Mouse (Mus musculus) limb, embryonic 11.5 days (tissue): Measurements from ENCODE around the gene Arhgef19. TPM values are rescaled to one million over a fixed set of nuclear protein-coding genes. Genes with fewer than 3 reads are reported as not detected.
A peak's percentile ranks its signal among the peaks of the same experiment; 100 is the strongest.

Experiments
- ATAC-seq: fragments of 200-750 bp; cut with Nextera tagmentation; 2 replicates; pipeline ENCODE4 v1.8.0; 2017; ENCODE audit warnings: low read depth; ENCODE audit not compliant: insufficient number of reproducible peaks, low FRiP score, low TSS enrichment
- DNase-seq: peaks from one replicate; pipeline ENCODE4 v3.0.0-alpha.2; 2015; ENCODE audit warnings: low spot score
- H3K27ac ChIP-seq: fragments of 300-500 bp; sonication (generic); replicated peaks from 2 replicates; pipeline ENCODE4 v1.5.1; 2014; ENCODE audit warnings: low read depth, mild to moderate bottlenecking, low read length
- H3K27me3 ChIP-seq: fragments of 300-500 bp; sonication (generic); 2 replicates; pipeline ENCODE4 v1.6.1; 2014; ENCODE audit warnings: mild to moderate bottlenecking, low read length, mixed read lengths; ENCODE audit not compliant: control insufficient read depth, insufficient read depth
- H3K36me3 ChIP-seq: fragments of 300-500 bp; sonication (generic); 2 replicates; pipeline ENCODE4 v1.6.1; 2014; ENCODE audit warnings: mild to moderate bottlenecking, low read length, moderate library complexity, mixed read lengths; ENCODE audit not compliant: control insufficient read depth, insufficient read depth
- H3K4me1 ChIP-seq: fragments of 300-500 bp; sonication (generic); 2 replicates; pipeline ENCODE4 v1.6.1; 2014; ENCODE audit warnings: low read length, mixed read lengths; ENCODE audit not compliant: control insufficient read depth, insufficient read depth
- H3K4me2 ChIP-seq: fragments of 300-500 bp; sonication (generic); 2 replicates; pipeline ENCODE4 v1.6.1; 2014; ENCODE audit warnings: low read depth, mild to moderate bottlenecking, moderate library complexity; ENCODE audit not compliant: severe bottlenecking
- H3K4me3 ChIP-seq: fragments of 300-500 bp; sonication (generic); 2 replicates; pipeline ENCODE4 v1.5.1; 2014; ENCODE audit warnings: low read depth, low read length
- H3K9ac ChIP-seq: fragments of 300-500 bp; sonication (generic); 2 replicates; pipeline ENCODE4 v1.6.1; 2014; ENCODE audit warnings: mild to moderate bottlenecking, low read length
- H3K9me3 ChIP-seq: fragments of 300-500 bp; sonication (generic); 2 replicates; pipeline ENCODE4 v1.6.1; 2016; ENCODE audit warnings: low read length; ENCODE audit not compliant: control insufficient read depth
- WGBS: fragments of 180-500 bp; shearing (Covaris S2); extraction: QIAGEN DNeasy Blood & Tissue Kit; methylation state at CpG from one replicate; pipeline ENCODE4 v1.1.7; 2014; 5-methylcytosine and 5-hydroxymethylcytosine counted together
- polyA plus RNA-seq: library from polyadenylated mRNA; unstranded; fragments of >200 nt; fragmentation: Nextera tagmentation; extraction: Ambion mirVana; gene quantifications from 2 replicates; pipeline ENCODE4 v1.2.1, GENCODE M21; 2014

The Arhgef19 gene
- polyA plus RNA-seq = 4.6 and 5.2 TPM in 2 replicates

DNA sequence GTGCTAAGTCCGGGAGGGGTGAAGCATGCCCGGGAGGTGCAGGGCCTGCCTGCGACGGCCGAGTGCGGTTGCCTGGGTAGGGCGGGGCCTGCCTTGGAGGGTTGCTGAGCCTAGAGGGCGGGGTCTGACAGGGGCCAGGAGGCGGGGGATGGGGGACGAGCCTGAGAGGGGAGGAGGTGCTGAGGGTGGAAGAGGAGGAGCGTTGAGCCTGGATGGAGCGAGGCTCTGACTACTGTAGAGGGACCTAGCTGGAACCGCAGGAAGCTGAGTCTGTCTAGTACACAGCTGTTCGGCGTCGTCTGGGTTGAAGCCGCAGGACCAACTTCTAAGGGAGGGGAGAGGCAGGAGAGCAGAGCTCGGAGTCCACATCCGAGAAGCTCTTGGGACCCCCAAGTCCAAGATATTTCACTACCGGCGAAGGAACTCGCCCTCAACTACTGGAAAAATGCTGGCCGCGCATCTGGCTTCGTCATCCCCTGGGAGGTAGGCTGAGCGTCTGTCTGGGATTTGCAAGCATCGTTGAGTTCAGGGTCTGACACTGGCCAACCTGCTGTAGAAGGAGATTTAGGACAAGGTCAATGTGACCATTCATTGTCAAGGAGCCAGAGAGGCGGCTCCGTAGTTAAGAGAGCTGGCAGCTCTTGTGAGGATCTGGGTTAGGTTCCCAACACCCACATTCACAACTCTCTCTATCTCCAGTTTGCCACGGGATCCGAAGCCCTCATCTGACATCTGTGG lies at the start of gene Arhgef19:
Gene Arhgef19, plus strand, starts transcription at position 112 of the 738 bp plus-strand sequence.
- WGBS = 2% methylated on average over 31 of the region's 31 CpGs
- Histone ChIP-seq H3K4me2 (peak within 1 kb of the TSS; percentile 65), H3K4me1 (peaks cover 17% of the 10 kb centered on the region), H3K4me3 (peak within 1 kb of the TSS; percentile 29), H3K27me3 (peaks cover 67% of the 10 kb centered on the region), H3K9me3 (no peaks in the 10 kb centered on the region), H3K36me3 (no peaks in the 10 kb centered on the region), H3K27ac (no peak within 1 kb of the TSS), H3K9ac (no peak within 1 kb of the TSS; the same call in 1 of the 2 replicates)
- ATAC-seq = peak; percentile 89
- peak; percentile 87 for DNase-seq

GRCm38 (mm10) chr4:141191294-141191693 lies 48.0 kb upstream of the Arhgef19 start:
- WGBS = 90% methylated on average over 7 of the region's 7 CpGs
- Histone ChIP-seq H3K4me1 (peaks cover 10% of the 10 kb centered on the region; the same call in 1 of the 2 replicates), H3K4me2 (no peak overlapping the region), H3K27ac (no peak overlapping the region), H3K36me3 (peaks cover 11% of the 10 kb centered on the region), H3K9ac (no peak overlapping the region), H3K4me3 (no peak overlapping the region), H3K9me3 (no peaks in the 10 kb centered on the region), H3K27me3 (no peaks in the 10 kb centered on the region)
- ATAC-seq = no peak
- no peak for DNase-seq

GRCm38 (mm10) chr4:141194553-141194952 lies 44.7 kb upstream of the Arhgef19 start:
- DNase-seq (no peak), ATAC-seq (no peak)
- no peaks in the 10 kb centered on the region for H3K9me3 ChIP-seq
- H3K4me3 ChIP-seq = no peak overlapping the region
- no peak overlapping the region for H3K27ac ChIP-seq
- WGBS = 91% methylated on average over 6 of the region's 6 CpGs
- H3K4me2 ChIP-seq = no peak overlapping the region
- no peaks in the 10 kb centered on the region for H3K27me3 ChIP-seq
- no peak overlapping the region for H3K9ac ChIP-seq
- no peaks in the 10 kb centered on the region for H3K4me1 ChIP-seq
- H3K36me3 ChIP-seq = peaks cover 21% of the 10 kb centered on the region

DNA sequence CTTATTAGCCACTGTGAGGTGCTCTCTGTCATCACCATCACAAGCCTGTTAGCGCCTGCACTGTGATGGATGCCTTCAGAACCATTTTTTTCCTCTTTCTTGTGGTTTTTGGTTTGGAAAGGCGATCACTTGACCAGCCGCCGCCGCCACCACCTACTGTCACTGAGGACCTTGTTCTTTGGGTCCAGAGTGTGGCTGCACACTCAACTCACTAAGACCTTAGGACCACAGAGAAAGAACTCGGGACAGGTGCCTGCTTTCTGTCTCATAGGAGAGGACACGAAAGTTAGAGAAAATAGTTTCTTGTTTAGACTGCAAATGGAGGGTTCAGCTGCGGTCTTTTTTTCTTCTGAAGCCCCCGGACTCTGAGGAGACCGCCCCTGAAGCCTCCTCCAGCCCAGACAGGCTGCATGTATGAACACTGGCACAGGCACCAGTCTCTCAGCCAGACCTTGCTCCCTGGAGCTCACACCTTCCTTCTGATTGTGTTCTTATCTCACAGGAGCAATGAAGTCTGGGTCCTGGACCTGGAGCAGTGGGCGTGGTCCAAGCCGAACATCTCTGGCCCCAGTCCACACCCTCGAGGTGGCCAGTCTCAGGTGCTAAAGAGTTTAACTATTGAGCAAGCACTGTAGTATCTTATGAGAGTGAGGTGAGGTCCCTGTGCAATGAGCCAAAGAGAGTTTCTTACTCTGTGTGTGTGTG lies 42.2 kb upstream of the Arhgef19 start:
- H3K9ac ChIP-seq = no peak overlapping the region
- H3K27me3 ChIP-seq = no peaks in the 10 kb centered on the region
- no peak for DNase-seq
- H3K4me1 ChIP-seq = no peaks in the 10 kb centered on the region
- no peak overlapping the region for H3K4me2 ChIP-seq
- ATAC-seq = no peak
- H3K4me3 ChIP-seq = no peak overlapping the region
- no peak overlapping the region for H3K27ac ChIP-seq
- peaks cover 24% of the 10 kb centered on the region for H3K36me3 ChIP-seq
- 96% methylated on average over 13 of the region's 13 CpGs for WGBS
- no peaks in the 10 kb centered on the region for H3K9me3 ChIP-seq

DNA sequence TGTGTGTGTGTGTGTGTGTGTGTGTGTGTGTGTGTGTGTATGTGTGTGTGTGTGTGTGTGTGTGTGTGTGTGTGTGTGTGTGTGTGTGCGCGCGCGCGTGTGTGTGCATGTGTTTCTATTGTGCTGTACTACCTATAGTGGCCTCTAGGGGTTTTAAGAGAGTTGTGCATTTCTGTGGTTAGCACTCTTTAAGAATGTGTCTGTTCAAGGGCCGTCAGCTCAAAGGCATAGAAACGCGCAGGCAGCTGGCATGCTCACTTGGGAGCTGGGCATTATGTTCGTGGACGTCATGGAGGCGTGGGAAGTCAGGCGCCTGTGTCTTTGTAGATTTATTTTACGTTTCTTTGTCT lies 41.6 kb upstream of the Arhgef19 start:
- WGBS = 95% methylated on average over 13 of the region's 13 CpGs
- ATAC-seq = no peak
- no peaks in the 10 kb centered on the region for H3K27me3 ChIP-seq
- H3K9ac ChIP-seq = no peak overlapping the region
- H3K4me2 ChIP-seq = no peak overlapping the region
- H3K9me3 ChIP-seq = no peaks in the 10 kb centered on the region
- no peak for DNase-seq
- H3K27ac ChIP-seq = no peak overlapping the region
- no peak overlapping the region for H3K4me3 ChIP-seq
- no peaks in the 10 kb centered on the region for H3K4me1 ChIP-seq
- peaks cover 23% of the 10 kb centered on the region for H3K36me3 ChIP-seq

- H3K9ac ChIP-seq = no peak overlapping the region
- no peak for DNase-seq
- ATAC-seq = no peak
- no peak overlapping the region for H3K4me2 ChIP-seq
- no peak overlapping the region for H3K4me3 ChIP-seq
- H3K27me3 ChIP-seq = no peaks in the 10 kb centered on the region
- WGBS = 88% methylated on average over 11 of the region's 11 CpGs
- peaks cover 18% of the 10 kb centered on the region for H3K36me3 ChIP-seq
- no peak overlapping the region for H3K27ac ChIP-seq
- no peaks in the 10 kb centered on the region for H3K4me1 ChIP-seq
- no peaks in the 10 kb centered on the region for H3K9me3 ChIP-seq
These were observed 38.4 kb upstream of the Arhgef19 start for GRCm38 (mm10) chr4:141200906-141201305.

GRCm38 (mm10) chr4:141202192-141202591 lies 37.1 kb upstream of the Arhgef19 start:
- no peak overlapping the region for H3K9ac ChIP-seq
- H3K9me3 ChIP-seq = no peaks in the 10 kb centered on the region
- no peak overlapping the region for H3K27ac ChIP-seq
- H3K4me1 ChIP-seq = no peaks in the 10 kb centered on the region
- H3K36me3 ChIP-seq = peaks cover 18% of the 10 kb centered on the region
- H3K27me3 ChIP-seq = no peaks in the 10 kb centered on the region
- no peak for DNase-seq
- no peak for ATAC-seq
- no peak overlapping the region for H3K4me2 ChIP-seq
- H3K4me3 ChIP-seq = no peak overlapping the region
- 95% methylated on average over 6 of the region's 6 CpGs for WGBS

GRCm38 (mm10) chr4:141204580-141205061 lies 34.7 kb upstream of the Arhgef19 start:
- DNase-seq = no peak
- WGBS = 70% methylated on average over 4 of the region's 4 CpGs

More at GRCm38 (mm10) chr4:141204580-141205061, 34.7 kb upstream of the Arhgef19 start:
- no peak overlapping the region for H3K4me3 ChIP-seq
- H3K36me3 ChIP-seq = peaks cover 8% of the 10 kb centered on the region
- H3K27ac ChIP-seq = no peak overlapping the region
- H3K27me3 ChIP-seq = no peaks in the 10 kb centered on the region
- no peak overlapping the region for H3K9ac ChIP-seq
- no peak overlapping the region for H3K4me2 ChIP-seq
- no peaks in the 10 kb centered on the region for H3K9me3 ChIP-seq
- no peak for ATAC-seq
- no peaks in the 10 kb centered on the region for H3K4me1 ChIP-seq
